Mouse (Mus musculus): ENCODE measurements around the gene Ttc1. TPM values are rescaled to one million over a fixed set of nuclear protein-coding genes. Genes with fewer than 3 reads are reported as not detected.

The Ttc1 gene
- 45.9 and 48.0 TPM in 2 replicates for polyA plus RNA-seq (2016; fragmentation: Nextera tagmentation; extraction: Ambion mirVana)

DNA sequence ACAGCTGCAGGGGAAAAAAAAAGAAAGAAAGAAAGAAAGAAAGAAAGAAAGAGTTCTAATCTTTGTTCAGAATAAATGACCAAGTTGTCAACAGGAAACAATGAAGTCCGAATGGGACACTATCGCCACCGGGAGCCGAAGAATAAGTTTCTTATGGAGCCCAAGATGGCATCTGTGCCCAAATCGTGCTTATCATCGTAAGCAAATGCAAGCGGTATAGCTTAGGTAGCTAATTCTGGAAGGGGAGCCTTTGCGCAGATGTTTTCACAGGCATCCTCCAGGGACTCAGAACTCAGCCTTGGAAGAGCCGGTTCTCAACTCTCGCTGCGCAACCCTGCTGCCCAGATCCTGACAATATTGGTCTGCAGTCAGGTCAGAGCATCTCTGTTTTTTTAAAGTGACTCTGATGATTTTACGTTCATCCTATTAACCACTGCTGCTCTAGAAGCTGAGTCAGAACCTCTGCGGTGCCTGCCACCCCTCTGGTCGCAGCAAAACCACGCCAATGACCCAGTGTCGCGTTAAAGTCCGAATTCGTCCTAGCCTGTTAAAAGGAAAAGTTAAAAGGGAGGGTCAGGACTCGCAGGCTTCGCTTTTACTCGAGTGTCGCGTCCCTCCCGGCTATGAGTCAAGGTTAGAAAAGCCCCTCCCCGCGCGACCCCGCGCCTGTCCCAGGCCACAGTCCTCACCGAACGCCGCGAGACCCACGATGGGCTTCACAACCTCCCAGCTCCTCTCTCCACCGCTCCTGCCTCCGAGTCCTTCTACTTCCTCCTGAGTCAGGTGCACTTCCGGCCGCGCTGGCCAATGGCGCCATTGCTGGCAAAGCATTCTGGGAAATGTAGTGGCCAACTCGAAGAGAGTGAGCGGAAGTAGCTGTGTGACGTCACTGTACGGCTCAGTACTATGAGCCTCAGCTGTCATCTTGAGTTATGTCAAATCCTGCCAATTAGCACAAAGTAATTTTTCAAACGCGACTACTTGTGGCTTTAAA, at the start of gene Ttc1:
Ttc1 (minus strand) TSS at position 776 of the 994 bp plus-strand sequence.
- Histone ChIP-seq H3K27me3 (replicated peaks) (no peaks in the 10 kb centered on the region), H3K4me1 (peaks cover 13% of the 10 kb centered on the region), H3K27ac (peak within 1 kb of the TSS; percentile 77), H3K9ac (peak within 1 kb of the TSS; percentile 80), H3K4me3 (peak within 1 kb of the TSS; percentile 89), H3K36me3 (peaks cover 28% of the 10 kb centered on the region), H3K4me2 (peak within 1 kb of the TSS; percentile 85), H3K9me3 (replicated peaks) (no peaks in the 10 kb centered on the region)
- peak; percentile 99 for ATAC-seq
- 3% methylated on average over 47 of the region's 47 CpGs for WGBS (ENCODE audit: insufficient replicate concordance)

DNA sequence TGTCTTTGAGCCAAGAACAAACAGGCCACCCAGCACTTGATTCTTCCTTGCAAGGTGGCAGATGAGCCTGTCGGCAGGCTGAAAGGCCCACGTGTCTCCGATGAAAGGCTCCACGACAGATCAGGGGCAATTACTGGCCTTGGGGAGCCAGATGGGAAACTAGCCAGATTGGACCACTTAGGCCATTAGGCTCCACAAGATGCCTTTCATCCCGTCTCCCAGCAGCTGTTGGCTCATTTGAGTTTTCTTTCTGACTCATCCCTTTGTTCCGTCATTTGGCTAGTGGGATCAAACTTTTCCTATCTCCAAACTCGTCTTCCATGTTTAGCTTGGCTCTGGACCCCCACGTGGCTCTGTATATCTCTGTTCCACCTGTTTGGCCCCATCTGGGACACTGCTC, 48.2 kb upstream of the Ttc1 start:
- Histone ChIP-seq H3K4me1 (no peaks in the 10 kb centered on the region), H3K36me3 (no peaks in the 10 kb centered on the region), H3K27me3 (replicated peaks) (no peaks in the 10 kb centered on the region), H3K9ac (no peak overlapping the region), H3K4me2 (no peak overlapping the region), H3K4me3 (no peak overlapping the region), H3K27ac (no peak overlapping the region), H3K9me3 (replicated peaks) (no peaks in the 10 kb centered on the region)
- ATAC-seq, result no peak
- WGBS (ENCODE audit: insufficient replicate concordance), result 60% methylated on average over 8 of the region's 8 CpGs

DNA sequence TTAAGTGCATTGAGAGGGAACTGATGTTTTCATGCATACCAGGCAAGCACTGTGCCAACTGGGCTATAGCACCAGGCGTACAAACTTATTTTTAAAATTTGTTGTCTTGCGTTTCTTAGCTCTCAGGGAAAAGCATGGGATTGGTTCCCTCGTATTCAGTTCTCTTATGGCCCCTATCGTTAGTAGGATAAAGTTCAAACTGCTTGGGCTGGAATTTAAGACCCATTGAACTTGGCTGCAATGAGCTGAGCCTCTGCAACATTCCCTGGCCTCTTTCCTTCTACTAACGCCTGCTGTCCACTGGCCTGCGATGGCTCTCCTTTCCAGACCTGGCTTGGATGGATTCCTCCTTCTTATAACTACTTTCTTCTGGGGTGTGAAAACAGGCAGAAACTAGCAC, 42.6 kb upstream of the Ttc1 start:
- Histone ChIP-seq H3K4me2 (no peak overlapping the region), H3K27me3 (replicated peaks) (no peaks in the 10 kb centered on the region), H3K9ac (no peak overlapping the region), H3K4me3 (no peak overlapping the region), H3K27ac (no peak overlapping the region), H3K9me3 (replicated peaks) (no peaks in the 10 kb centered on the region), H3K36me3 (no peaks in the 10 kb centered on the region), H3K4me1 (no peaks in the 10 kb centered on the region)
- no peak for ATAC-seq
- 68% methylated on average over 6 of the region's 6 CpGs for WGBS (ENCODE audit: insufficient replicate concordance)

DNA sequence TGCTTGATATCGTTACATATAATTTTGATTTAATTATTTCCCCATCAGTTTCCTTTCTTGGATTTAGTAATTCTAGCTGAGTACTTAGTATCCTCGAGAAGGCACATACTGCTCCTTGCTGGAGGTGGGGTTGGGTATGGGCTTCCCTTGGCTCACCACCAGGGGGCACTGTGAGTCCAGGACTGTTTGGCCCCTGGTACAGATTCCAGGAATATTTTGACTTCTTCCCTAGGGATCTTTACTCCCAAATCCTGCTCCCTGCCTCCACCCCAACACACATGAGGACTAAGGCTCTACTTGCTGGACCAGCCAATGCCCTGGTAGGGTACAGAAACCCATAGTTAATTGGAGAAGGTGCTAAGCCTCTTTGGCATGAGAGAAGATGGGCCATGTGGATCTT, 36.0 kb upstream of the Ttc1 start:
- no peaks in the 10 kb centered on the region for H3K9me3 ChIP-seq (replicated peaks)
- H3K4me3 ChIP-seq, result no peak overlapping the region
- H3K4me2 ChIP-seq, result no peak overlapping the region
- 14% methylated on average over 2 of the region's 2 CpGs for WGBS (ENCODE audit: insufficient replicate concordance)
- ATAC-seq, result no peak
- H3K27ac ChIP-seq, result no peak overlapping the region
- H3K27me3 ChIP-seq (replicated peaks), result no peaks in the 10 kb centered on the region
- H3K4me1 ChIP-seq, result no peaks in the 10 kb centered on the region
- H3K9ac ChIP-seq, result no peak overlapping the region
- no peaks in the 10 kb centered on the region for H3K36me3 ChIP-seq

DNA sequence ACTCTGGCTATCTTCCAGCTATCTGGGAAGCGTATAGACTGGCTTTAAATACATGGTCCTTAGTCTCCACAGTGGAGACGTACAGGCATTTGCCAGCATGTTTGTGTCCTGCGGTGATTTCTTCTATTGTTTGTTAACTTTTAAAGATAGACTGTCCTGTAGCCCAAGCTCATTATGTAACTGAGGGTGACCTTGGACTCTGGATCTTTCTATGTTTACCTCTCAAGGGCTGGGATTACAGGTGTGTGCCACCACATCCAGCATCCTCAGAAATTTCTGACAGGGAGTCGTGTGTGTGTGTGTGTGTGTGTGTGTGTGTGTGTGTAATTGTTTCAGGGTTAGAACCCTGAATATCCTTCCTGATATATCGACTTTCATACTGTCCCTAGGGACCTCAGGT, 35.3 kb upstream of the Ttc1 start:
- H3K36me3 ChIP-seq, result no peaks in the 10 kb centered on the region
- no peaks in the 10 kb centered on the region for H3K27me3 ChIP-seq (replicated peaks)
- no peak for ATAC-seq
- WGBS (ENCODE audit: insufficient replicate concordance), result 58% methylated on average over 5 of the region's 5 CpGs
- no peaks in the 10 kb centered on the region for H3K4me1 ChIP-seq
- no peak overlapping the region for H3K9ac ChIP-seq
- no peak overlapping the region for H3K27ac ChIP-seq
- H3K4me2 ChIP-seq, result no peak overlapping the region
- H3K4me3 ChIP-seq, result no peak overlapping the region
- no peaks in the 10 kb centered on the region for H3K9me3 ChIP-seq (replicated peaks)

DNA sequence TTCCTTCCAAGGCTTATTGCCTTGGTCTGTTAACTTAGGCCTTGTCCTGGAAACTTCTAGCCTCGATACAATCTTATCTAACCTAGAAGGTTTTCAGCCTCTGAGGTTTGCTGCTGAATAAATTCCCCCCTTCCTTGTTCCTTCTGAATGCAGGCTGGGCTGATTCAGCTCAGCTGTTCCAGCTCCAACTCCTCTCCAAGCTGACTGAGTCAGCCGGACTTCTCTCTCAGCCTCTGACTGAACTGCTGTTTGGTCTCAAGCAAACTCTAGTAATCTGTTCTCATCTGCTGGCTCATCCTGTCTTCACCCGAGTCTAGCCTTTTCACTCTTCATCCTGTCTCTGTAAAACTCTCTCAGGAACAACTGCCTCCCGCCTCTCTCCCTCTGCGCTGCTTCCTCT, 31.7 kb upstream of the Ttc1 start:
- ATAC-seq, result no peak
- WGBS (ENCODE audit: insufficient replicate concordance), result 44% methylated on average over 5 of the region's 5 CpGs
- H3K4me3 ChIP-seq, result no peak overlapping the region

DNA sequence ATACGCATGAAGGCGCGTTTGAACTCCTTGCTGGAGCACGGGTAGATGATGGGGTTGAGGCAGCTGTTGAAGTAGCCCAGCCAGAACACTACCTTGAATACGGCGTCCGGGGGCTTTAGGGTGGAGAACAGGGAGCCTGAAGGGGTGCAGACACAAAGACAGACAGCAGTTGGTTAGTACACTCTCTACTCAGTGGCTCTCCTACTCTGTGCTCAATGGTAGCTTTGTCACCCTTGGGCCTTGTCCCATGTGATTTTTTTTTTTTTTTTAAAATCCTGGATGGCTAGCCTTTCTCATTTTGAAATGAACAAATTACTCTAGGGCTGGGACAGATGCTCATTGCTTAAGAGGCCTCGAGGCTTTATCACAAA, 28.5 kb upstream of the Ttc1 start:
- H3K36me3 ChIP-seq, result no peaks in the 10 kb centered on the region
- no peaks in the 10 kb centered on the region for H3K9me3 ChIP-seq (replicated peaks)
- WGBS (ENCODE audit: insufficient replicate concordance), result 26% methylated on average over 8 of the region's 8 CpGs
- 0 out of 2 replicates have a peak, but pooled peaks have one; percentile 15 for ATAC-seq
- no peak overlapping the region for H3K27ac ChIP-seq
- H3K9ac ChIP-seq, result no peak overlapping the region
- H3K4me1 ChIP-seq, result peaks cover 6% of the 10 kb centered on the region; the same call in 1 of the 2 replicates
- peak overlapping the region; percentile 60 for H3K4me2 ChIP-seq
- H3K27me3 ChIP-seq (replicated peaks), result peaks cover 50% of the 10 kb centered on the region
- peak overlapping the region; percentile 26 for H3K4me3 ChIP-seq

More for the DNA sequence above, 31.7 kb upstream of the Ttc1 start:
- H3K27ac ChIP-seq, result no peak overlapping the region
- H3K9ac ChIP-seq, result no peak overlapping the region
- H3K36me3 ChIP-seq, result no peaks in the 10 kb centered on the region
- H3K9me3 ChIP-seq (replicated peaks), result no peaks in the 10 kb centered on the region
- H3K27me3 ChIP-seq (replicated peaks), result peaks cover 29% of the 10 kb centered on the region
- peaks cover 6% of the 10 kb centered on the region; the same call in 1 of the 2 replicates for H3K4me1 ChIP-seq
- H3K4me2 ChIP-seq, result no peak overlapping the region

DNA sequence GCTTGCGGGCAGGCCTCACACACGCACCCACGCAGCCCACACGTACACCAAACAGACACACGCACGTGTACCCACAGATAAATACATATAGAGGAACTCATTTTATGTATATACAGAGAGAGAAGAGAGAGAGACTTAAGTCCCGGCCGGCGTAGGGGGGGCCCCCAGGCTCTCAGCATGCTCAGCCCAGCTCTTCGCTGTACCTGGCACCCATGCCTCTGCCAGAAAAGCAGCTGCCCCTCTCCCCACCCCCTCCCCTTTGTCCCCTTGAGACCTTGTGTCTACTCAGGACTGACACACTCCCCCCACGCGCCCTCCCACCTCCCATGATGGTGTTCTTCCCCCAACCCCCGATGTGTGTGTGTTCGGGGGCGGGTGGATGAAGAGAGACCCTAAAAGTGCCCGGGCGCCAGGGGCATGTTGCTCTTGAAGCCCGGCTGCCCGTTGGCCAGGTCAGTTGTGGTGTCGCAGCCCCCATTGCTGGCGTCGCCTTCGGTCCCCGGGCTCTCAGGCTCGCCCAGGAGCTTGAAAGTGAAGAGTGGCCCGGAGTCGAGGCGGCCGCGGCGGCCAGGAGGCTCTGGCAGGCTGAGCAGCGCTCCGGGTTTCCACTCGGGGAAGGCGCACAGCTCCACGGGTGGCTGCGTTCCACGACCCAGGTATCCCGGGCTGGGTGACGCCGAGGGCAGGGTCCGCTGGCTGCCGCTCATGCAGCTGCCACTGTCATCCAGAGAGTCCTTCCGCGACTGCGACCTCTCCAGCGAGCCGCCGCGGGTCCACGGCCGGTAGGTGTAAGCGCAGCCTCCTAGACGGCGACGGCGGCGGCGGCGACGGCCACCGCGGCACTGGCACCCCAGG, 27.9 kb upstream of the Ttc1 start:
- WGBS (ENCODE audit: insufficient replicate concordance), result 14% methylated on average over 63 of the region's 63 CpGs
- peak overlapping the region; percentile 26 for H3K4me3 ChIP-seq
- ATAC-seq, result no peak; the same call in 1 of the 2 replicates

DNA sequence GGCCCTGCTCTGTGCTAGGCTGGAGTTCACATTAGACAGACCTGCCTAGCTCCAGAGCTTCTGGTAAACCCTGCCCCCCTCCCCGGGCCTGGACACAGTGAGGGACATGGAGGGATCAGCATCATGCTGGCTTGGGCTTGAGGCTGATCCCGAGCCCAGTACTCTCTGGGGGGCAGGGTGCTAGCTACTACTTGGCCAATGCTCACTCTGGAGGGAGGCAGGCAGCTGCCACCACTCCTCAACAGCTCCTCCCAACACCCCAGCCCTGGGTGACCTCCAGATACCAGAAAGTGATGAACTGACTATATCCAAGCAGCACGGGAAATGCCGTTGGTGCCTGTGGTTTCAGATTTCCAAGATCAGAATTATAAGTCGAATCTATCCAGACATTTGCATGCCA, 25.9 kb upstream of the Ttc1 start:
- Histone ChIP-seq H3K27me3 (replicated peaks) (peaks cover 59% of the 10 kb centered on the region), H3K9me3 (replicated peaks) (no peaks in the 10 kb centered on the region), H3K4me3 (no peak overlapping the region), H3K36me3 (no peaks in the 10 kb centered on the region), H3K9ac (no peak overlapping the region), H3K4me2 (no peak overlapping the region), H3K27ac (no peak overlapping the region), H3K4me1 (peaks cover 6% of the 10 kb centered on the region; the same call in 1 of the 2 replicates)
- WGBS (ENCODE audit: insufficient replicate concordance), result 30% methylated on average over 5 of the region's 5 CpGs
- ATAC-seq, result no peak

More for the DNA sequence above, 27.9 kb upstream of the Ttc1 start:
- Histone ChIP-seq H3K36me3 (no peaks in the 10 kb centered on the region), H3K9ac (no peak overlapping the region), H3K9me3 (replicated peaks) (no peaks in the 10 kb centered on the region), H3K27me3 (replicated peaks) (peaks cover 50% of the 10 kb centered on the region), H3K4me2 (peak overlapping the region; percentile 60), H3K4me1 (peaks cover 6% of the 10 kb centered on the region; the same call in 1 of the 2 replicates), H3K27ac (no peak overlapping the region)

DNA sequence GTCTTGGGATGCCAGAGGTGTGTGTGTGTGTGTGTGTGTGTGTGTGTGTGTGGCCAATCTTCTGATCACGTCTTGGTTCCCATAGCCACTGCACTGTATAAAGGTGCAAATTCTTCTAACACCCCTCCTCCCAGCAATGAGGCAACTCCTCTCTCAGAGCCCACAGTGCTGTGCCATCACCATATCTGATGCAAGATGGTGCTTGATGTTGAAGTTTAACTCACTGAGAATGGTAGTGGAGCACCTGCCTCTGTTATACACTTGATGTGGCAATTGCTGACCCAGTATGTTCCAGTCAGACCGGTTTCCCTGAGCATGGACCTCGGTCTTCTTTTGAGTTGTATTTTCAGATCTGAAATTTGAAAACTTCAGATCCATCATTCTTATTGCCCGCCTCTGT, 22.3 kb upstream of the Ttc1 start:
- no peak overlapping the region for H3K9ac ChIP-seq
- ATAC-seq, result no peak
- no peaks in the 10 kb centered on the region for H3K36me3 ChIP-seq
- no peaks in the 10 kb centered on the region for H3K9me3 ChIP-seq (replicated peaks)
- no peak overlapping the region for H3K27ac ChIP-seq
- 53% methylated on average over 4 of the region's 4 CpGs for WGBS (ENCODE audit: insufficient replicate concordance)
- no peak overlapping the region for H3K4me3 ChIP-seq
- H3K4me1 ChIP-seq, result 0 out of 2 replicates have a peak, but pooled peaks cover 4% of the 10 kb centered on the region
- peaks cover 59% of the 10 kb centered on the region for H3K27me3 ChIP-seq (replicated peaks)
- H3K4me2 ChIP-seq, result no peak overlapping the region

DNA sequence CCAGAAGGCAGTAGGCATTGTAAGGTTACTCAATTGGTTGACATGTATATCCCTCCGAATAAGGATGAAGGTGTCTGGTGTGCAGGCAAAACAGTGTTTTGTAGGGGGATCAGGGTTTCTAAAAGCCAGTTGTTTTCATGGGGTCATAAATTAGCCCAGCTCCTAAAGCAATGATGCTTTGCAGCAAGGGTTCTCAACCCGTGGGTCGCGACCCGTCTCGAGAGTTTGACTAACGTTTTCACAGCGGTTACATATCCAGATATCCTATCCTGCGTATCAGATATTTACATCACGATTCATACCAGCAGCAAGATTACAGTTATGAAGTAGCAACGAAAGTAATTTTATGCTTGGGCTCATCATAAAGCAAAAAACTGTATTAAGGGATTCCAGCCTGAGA, 19.9 kb upstream of the Ttc1 start:
- Histone ChIP-seq H3K4me2 (0 out of 2 replicates have a peak overlapping the region, but pooled peaks have one; percentile 72), H3K4me1 (0 out of 2 replicates have a peak, but pooled peaks cover 4% of the 10 kb centered on the region)

More for the DNA sequence above, 19.9 kb upstream of the Ttc1 start:
- Histone ChIP-seq H3K4me3 (no peak overlapping the region; the same call in 1 of the 2 replicates), H3K9me3 (replicated peaks) (no peaks in the 10 kb centered on the region), H3K27ac (no peak overlapping the region), H3K27me3 (replicated peaks) (peaks cover 39% of the 10 kb centered on the region), H3K9ac (no peak overlapping the region), H3K36me3 (no peaks in the 10 kb centered on the region)
- WGBS (ENCODE audit: insufficient replicate concordance), result 59% methylated on average over 11 of the region's 11 CpGs
- ATAC-seq, result no peak

Measured in liver, embryonic 12.5 days (tissue).